Mouse (Mus musculus) stomach, embryonic 16.5 days (tissue): ENCODE data around the gene Ing5. TPM values are rescaled to one million over a fixed set of nuclear protein-coding genes. Genes with fewer than 3 reads are reported as not detected.
"Not testable (repeated sequence)": the region's sequence is repeated elsewhere in the genome, so short reads cannot be mapped to it uniquely, and the experiment has no call there.

Source experiments
- ATAC-seq: fragments of 200-750 bp; cut with Nextera tagmentation; 2 replicates; pipeline ENCODE4 v1.8.0; 2017; ENCODE audit warnings: moderate number of reproducible peaks, moderate TSS enrichment; ENCODE audit not compliant: insufficient read depth, low FRiP score
- H3K27ac ChIP-seq: fragments of 300-500 bp; sonication (generic); 2 replicates; pipeline ENCODE4 v1.5.1; 2014; ENCODE audit warnings: low read length
- H3K27me3 ChIP-seq: fragments of 300-500 bp; sonication (generic); 2 replicates; pipeline ENCODE4 v1.6.1; 2014; ENCODE audit warnings: low read length, control low read depth, mixed read lengths; ENCODE audit not compliant: control insufficient read depth, insufficient read depth
- H3K36me3 ChIP-seq: fragments of 300-500 bp; sonication (generic); 2 replicates; pipeline ENCODE4 v1.6.1; 2014; ENCODE audit warnings: low read length; ENCODE audit not compliant: control insufficient read depth, insufficient read depth
- H3K4me1 ChIP-seq: fragments of 300-500 bp; sonication (generic); 2 replicates; pipeline ENCODE4 v1.6.1; 2014; ENCODE audit warnings: low read length, control low read depth, mixed read lengths; ENCODE audit not compliant: control insufficient read depth, insufficient read depth
- H3K4me2 ChIP-seq: fragments of 300-500 bp; sonication (generic); 2 replicates; pipeline ENCODE4 v1.6.1; 2014; ENCODE audit warnings: low read depth, low read length, mixed read lengths
- H3K4me3 ChIP-seq: fragments of 300-500 bp; sonication (generic); replicated peaks from 2 replicates; pipeline ENCODE4 v1.5.1; 2014; ENCODE audit warnings: mild to moderate bottlenecking, low read length
- H3K9ac ChIP-seq: fragments of 300-500 bp; sonication (generic); 2 replicates; pipeline ENCODE4 v1.6.1; 2014; ENCODE audit warnings: low read length
- H3K9me3 ChIP-seq: fragments of 300-500 bp; sonication (generic); replicated peaks from 2 replicates; pipeline ENCODE4 v1.6.1; 2016; ENCODE audit warnings: low read length, control low read depth; ENCODE audit not compliant: control insufficient read depth
- WGBS: fragments of 180-500 bp; shearing (Covaris S2); extraction: QIAGEN DNeasy Blood & Tissue Kit; methylation state at CpG from one replicate; pipeline ENCODE4 v1.1.7; 2014; 5-methylcytosine and 5-hydroxymethylcytosine counted together
- polyA plus RNA-seq: library from polyadenylated mRNA; unstranded; fragments of >200 nt; fragmentation: Nextera tagmentation; extraction: Ambion mirVana; gene quantifications from 2 replicates; pipeline ENCODE4 v1.2.1, GENCODE M21; 2015

The Ing5 gene
- 19.1 and 20.1 TPM in 2 replicates for polyA plus RNA-seq

DNA sequence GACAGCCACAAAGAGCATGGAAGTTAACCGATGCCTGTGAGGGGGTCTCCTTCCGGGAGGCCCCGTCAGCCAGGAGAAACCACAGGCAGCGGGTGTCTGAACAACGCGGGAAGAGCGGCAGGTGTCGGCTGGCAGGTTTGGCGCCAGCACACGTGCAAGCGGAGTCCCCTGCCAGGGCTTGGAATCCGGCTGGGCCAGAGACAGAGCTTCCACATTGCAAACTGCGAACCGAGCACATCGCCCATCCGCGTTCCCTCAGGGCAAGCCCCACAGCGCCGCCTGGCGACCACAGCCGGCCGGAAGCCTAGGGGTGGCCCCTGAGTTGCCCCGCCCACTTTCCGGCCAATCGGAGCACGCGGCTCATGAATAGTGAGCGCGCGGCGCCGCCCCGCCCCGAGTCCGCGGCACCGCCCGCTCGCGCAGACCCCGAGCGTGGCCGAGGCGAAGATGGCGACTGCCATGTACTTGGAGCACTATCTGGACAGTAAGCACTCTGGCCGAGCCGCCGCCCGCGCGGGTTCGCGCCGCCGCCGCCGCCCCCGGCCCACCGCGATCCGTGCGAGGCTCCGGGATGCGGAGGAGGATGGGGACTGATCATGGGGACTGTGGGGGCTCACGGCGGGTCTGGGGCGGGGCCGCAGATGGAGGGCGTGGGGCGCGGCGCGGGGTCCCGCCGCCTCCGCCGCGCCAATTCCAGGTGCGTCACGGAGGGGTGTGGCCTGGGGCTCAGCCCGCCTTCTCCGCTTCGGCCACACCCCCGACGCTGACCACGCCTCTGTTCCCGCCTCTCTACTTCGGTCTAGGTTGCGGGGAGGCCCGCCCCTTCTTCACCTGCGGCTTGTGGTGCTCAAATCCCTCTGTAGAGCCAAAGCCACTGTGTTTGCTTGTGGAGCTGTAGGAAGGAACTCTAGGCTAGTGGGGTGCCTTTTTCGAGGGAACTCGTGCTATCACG lies at the start of gene Ing5:
Gene Ing5 (plus strand): TSS at position 410 of the 952 bp plus-strand sequence.
- under 1% methylated on average over 94 of the region's 94 CpGs for WGBS
- Histone ChIP-seq H3K27me3 (no peaks in the 10 kb centered on the region), H3K4me2 (peak within 1 kb of the TSS; percentile 98), H3K4me1 (peaks cover 21% of the 10 kb centered on the region), H3K4me3 (peak within 1 kb of the TSS; percentile 73), H3K9ac (peak within 1 kb of the TSS; percentile 90), H3K27ac (peak within 1 kb of the TSS; percentile 98), H3K9me3 (no peaks in the 10 kb centered on the region), H3K36me3 (peaks cover 13% of the 10 kb centered on the region)
- peak; percentile 95 for ATAC-seq

DNA sequence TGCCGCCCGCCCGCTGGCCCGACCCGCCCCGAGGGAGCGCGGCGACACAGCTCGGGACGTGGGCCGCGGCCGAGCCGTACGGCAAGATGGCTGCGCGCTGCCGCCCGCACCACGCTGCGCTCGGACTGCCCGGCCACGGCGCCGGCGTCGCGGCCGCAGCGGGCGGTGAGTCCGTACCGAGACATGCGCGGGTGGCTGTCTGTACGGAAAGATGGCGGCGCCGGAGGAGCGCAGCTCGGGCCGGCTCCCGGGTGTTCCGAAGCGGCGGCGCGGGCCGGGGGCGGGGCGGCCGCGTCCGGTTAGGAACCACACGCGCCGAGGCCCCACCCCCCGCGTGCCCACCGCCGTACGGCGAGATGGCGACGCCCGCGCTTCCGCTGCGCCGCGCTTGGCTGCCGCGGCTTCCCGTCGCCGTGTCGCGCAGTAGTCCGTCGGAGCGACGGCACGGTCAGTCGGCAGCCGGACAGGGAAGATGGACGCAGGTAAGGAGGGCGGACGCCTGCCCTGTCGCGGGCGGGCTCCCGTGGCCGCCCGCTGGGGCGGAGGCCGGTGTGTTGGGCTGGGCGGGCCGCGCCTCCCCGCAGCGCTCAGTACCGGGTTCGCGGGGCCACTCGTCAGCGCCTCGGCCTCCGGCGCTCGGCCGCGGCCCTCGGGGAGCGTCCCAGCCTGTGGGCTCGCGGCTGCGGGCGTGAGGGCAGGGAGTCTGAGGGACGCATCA lies 49.0 kb upstream of the Ing5 start, which contains the start of gene Thap4:
Gene Thap4 (minus strand): TSS at position 292 of the 718 bp plus-strand sequence.
- peak; percentile 94 for ATAC-seq
- under 1% methylated on average over 110 of the region's 121 CpGs for WGBS
- Histone ChIP-seq H3K4me2 (peak within 1 kb of the TSS; percentile 95), H3K4me1 (peaks cover 15% of the 10 kb centered on the region), H3K27me3 (no peaks in the 10 kb centered on the region), H3K9ac (peak within 1 kb of the TSS; percentile 87), H3K36me3 (no peaks in the 10 kb centered on the region; the same call in 1 of the 2 replicates), H3K27ac (peak within 1 kb of the TSS; percentile 90), H3K9me3 (no peaks in the 10 kb centered on the region), H3K4me3 (peak within 1 kb of the TSS; percentile 96)

DNA sequence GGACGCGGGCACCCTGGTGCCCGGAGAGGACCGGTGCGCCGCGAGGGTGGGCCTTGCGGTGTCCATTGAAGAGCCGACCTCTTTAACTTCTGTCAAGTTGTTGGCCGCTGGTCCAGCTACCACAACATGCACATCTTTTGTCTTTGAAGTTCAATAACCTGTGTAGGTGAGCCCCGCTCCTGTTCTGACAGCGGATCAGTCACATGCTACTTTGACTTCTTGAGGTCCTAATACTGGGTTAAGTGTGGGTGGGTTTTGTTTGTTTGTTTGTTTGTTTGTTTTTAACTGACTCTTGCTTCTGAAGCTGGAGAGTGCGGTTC lies 48.5 kb upstream of the Ing5 start:
- H3K36me3 ChIP-seq, result no peaks in the 10 kb centered on the region
- H3K4me2 ChIP-seq, result peak overlapping the region; percentile 76
- H3K4me3 ChIP-seq, result peak overlapping the region; percentile 96
- H3K4me1 ChIP-seq, result peaks cover 15% of the 10 kb centered on the region
- WGBS, result under 1% methylated on average over 13 of the region's 13 CpGs
- H3K9me3 ChIP-seq, result no peaks in the 10 kb centered on the region
- peak overlapping the region; percentile 87 for H3K9ac ChIP-seq
- peak overlapping the region; percentile 90 for H3K27ac ChIP-seq
- no peak for ATAC-seq
- no peaks in the 10 kb centered on the region for H3K27me3 ChIP-seq

- H3K27ac ChIP-seq, result no peak overlapping the region
- peak overlapping the region; percentile 76 for H3K4me2 ChIP-seq
- H3K9ac ChIP-seq, result peak overlapping the region; percentile 87
- H3K36me3 ChIP-seq, result no peaks in the 10 kb centered on the region
- H3K9me3 ChIP-seq, result no peaks in the 10 kb centered on the region
- H3K4me1 ChIP-seq, result peaks cover 15% of the 10 kb centered on the region
- H3K4me3 ChIP-seq, result peak overlapping the region; percentile 96
- 20% methylated on average over 7 of the region's 7 CpGs for WGBS
- ATAC-seq, result no peak
- H3K27me3 ChIP-seq, result no peaks in the 10 kb centered on the region
Measured at GRCm38 (mm10) chr1:93755618-93756017, 48.1 kb upstream of the Ing5 start.

- peaks cover 15% of the 10 kb centered on the region for H3K4me1 ChIP-seq
- H3K4me3 ChIP-seq, result no peak overlapping the region
- no peak for ATAC-seq
- no peak overlapping the region for H3K4me2 ChIP-seq
- no peak overlapping the region for H3K9ac ChIP-seq
- no peaks in the 10 kb centered on the region for H3K36me3 ChIP-seq
- H3K27me3 ChIP-seq, result no peaks in the 10 kb centered on the region
- no peaks in the 10 kb centered on the region for H3K9me3 ChIP-seq
- no peak overlapping the region for H3K27ac ChIP-seq
Measured at GRCm38 (mm10) chr1:93756154-93756553, 47.6 kb upstream of the Ing5 start.

- H3K9me3 ChIP-seq, result no peaks in the 10 kb centered on the region
- WGBS, result 92% methylated on average over 1 of the region's 1 CpGs
- H3K27ac ChIP-seq, result no peak overlapping the region
- H3K4me1 ChIP-seq, result peaks cover 8% of the 10 kb centered on the region; the same call in 1 of the 2 replicates
- H3K4me2 ChIP-seq, result no peak overlapping the region
- no peaks in the 10 kb centered on the region for H3K36me3 ChIP-seq
- H3K4me3 ChIP-seq, result no peak overlapping the region
- no peak for ATAC-seq
- no peaks in the 10 kb centered on the region for H3K27me3 ChIP-seq
- no peak overlapping the region for H3K9ac ChIP-seq
Measured at GRCm38 (mm10) chr1:93760076-93760475, 43.7 kb upstream of the Ing5 start.

DNA sequence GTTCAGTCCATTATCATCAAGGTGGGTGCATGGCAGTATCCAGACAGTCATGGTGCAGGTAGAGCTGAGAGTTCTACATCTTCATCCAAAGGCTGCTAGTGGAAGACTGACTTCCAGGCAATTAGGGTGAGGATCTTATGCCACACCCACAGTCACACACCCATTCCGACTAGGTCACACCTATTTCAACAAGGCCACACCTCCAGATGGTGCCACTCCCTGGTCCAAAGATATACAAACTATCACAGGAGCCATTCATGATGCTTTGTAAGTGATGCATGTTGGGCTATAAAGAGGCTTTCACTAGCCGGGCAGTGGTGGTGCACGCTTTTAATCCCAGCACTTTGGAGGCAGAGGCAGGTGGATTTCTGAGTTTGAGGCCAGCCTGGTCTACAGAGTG lies 40.2 kb upstream of the Ing5 start:
- not testable (repeated sequence) for H3K4me2 ChIP-seq, H3K4me3 ChIP-seq, H3K9ac ChIP-seq, H3K9me3 ChIP-seq, H3K4me1 ChIP-seq, H3K27ac ChIP-seq, H3K27me3 ChIP-seq, H3K36me3 ChIP-seq, ATAC-seq
- 83% methylated on average over 3 of the region's 3 CpGs for WGBS

- peaks cover 4% of the 10 kb centered on the region; the same call in 1 of the 2 replicates for H3K36me3 ChIP-seq
- H3K9ac ChIP-seq, result no peak overlapping the region
- 87% methylated on average over 9 of the region's 9 CpGs for WGBS
- H3K27ac ChIP-seq, result no peak overlapping the region
- H3K27me3 ChIP-seq, result no peaks in the 10 kb centered on the region
- no peak overlapping the region for H3K4me2 ChIP-seq
- H3K4me1 ChIP-seq, result no peaks in the 10 kb centered on the region
- H3K4me3 ChIP-seq, result no peak overlapping the region
- no peak for ATAC-seq
- no peaks in the 10 kb centered on the region for H3K9me3 ChIP-seq
Measured at GRCm38 (mm10) chr1:93764871-93765591, 38.7 kb upstream of the Ing5 start.
